Mouse (Mus musculus) MEL (cell line): ENCODE data around the gene Gm15737. TPM values are rescaled to one million over a fixed set of nuclear protein-coding genes. Genes with fewer than 3 reads are reported as not detected.

Experiments used
- DNase-seq: peaks from one replicate; pipeline ENCODE4 v3.0.0; 2011; ENCODE audit warnings: low read depth, low spot score
- H3K27ac ChIP-seq: 2 replicates; pipeline ENCODE4 v1.5.1; 2012; ENCODE audit warnings: low read depth, mild to moderate bottlenecking, control low read depth, low read length, moderate library complexity; ENCODE audit not compliant: control insufficient read depth
- H3K27me3 ChIP-seq, 2 experiments: fragments of 150-350 bp in 1 of 2; sonication (generic) in 1 of 2; 2 replicates each; pipeline ENCODE4 v1.6.1; 2012; ENCODE audit warnings: low read length in 2 of 2, mild to moderate bottlenecking in 2 of 2, improper control_type of control experiment in 1 of 2, moderate library complexity in 1 of 2; ENCODE audit not compliant: insufficient read depth in 2 of 2, control insufficient read depth in 1 of 2
- H3K36me3 ChIP-seq, 2 experiments: 2 replicates each; pipeline ENCODE4 v1.6.1; 2012 to 2014; ENCODE audit warnings: low read length in 2 of 2, improper control_type of control experiment in 1 of 2, inconsistent platforms in 1 of 2, mild to moderate bottlenecking in 1 of 2; ENCODE audit not compliant: insufficient read depth in 2 of 2, control insufficient read depth in 1 of 2
- H3K4me1 ChIP-seq, 2 experiments: fragments of 150-350 bp in 1 of 2; sonication (generic) in 1 of 2; 2 replicates each; pipeline ENCODE4 v1.6.1; 2012; ENCODE audit warnings: low read length in 2 of 2, improper control_type of control experiment in 1 of 2, mild to moderate bottlenecking in 1 of 2; ENCODE audit not compliant: insufficient read depth in 2 of 2, control insufficient read depth in 1 of 2
- H3K4me3 ChIP-seq, 2 experiments: fragments of 150-350 bp in 1 of 2; sonication (generic) in 1 of 2; 2 replicates each; pipeline ENCODE4 v1.5.1; 2012; ENCODE audit warnings: low read depth in 2 of 2, low read length in 2 of 2, mild to moderate bottlenecking in 2 of 2, moderate library complexity in 2 of 2, control low read depth in 1 of 2, improper control_type of control experiment in 1 of 2; ENCODE audit not compliant: control insufficient read depth in 1 of 2, insufficient read depth in 1 of 2
- H3K79me2 ChIP-seq: 2 replicates; pipeline ENCODE4 v1.6.1; 2012; ENCODE audit warnings: mild to moderate bottlenecking, low read length, moderate library complexity; ENCODE audit not compliant: control insufficient read depth, poor library complexity, insufficient read depth
- H3K9ac ChIP-seq: 2 replicates; pipeline ENCODE4 v1.6.1; 2012; ENCODE audit warnings: low read depth, mild to moderate bottlenecking, control low read depth, low read length, moderate library complexity; ENCODE audit not compliant: control insufficient read depth, poor library complexity, severe bottlenecking
- H3K9me3 ChIP-seq: fragments of 150-350 bp; sonication (generic); replicated peaks from 2 replicates; pipeline ENCODE4 v1.6.1; 2012; ENCODE audit warnings: mild to moderate bottlenecking, low read length, improper control_type of control experiment, moderate library complexity; ENCODE audit not compliant: insufficient read depth
- BHLHE40 ChIP-seq: IDR thresholded peaks from 2 replicates; pipeline ENCODE4 v1.6.1; 2012; ENCODE audit warnings: low read depth, mild to moderate bottlenecking, inconsistent platforms, low read length, improper control_type of control experiment, borderline replicate concordance
- CHD1 ChIP-seq: IDR thresholded peaks from 2 replicates; pipeline ENCODE4 v1.6.1; 2012; ENCODE audit warnings: low read depth, mild to moderate bottlenecking, inconsistent platforms, low read length, improper control_type of control experiment
- CHD2 ChIP-seq: IDR thresholded peaks from 2 replicates; pipeline ENCODE4 v1.6.1; 2011; ENCODE audit warnings: low read length, improper control_type of control experiment
- CTCF ChIP-seq, 3 experiments: IDR thresholded peaks in 2 of 3; conservative IDR thresholded peaks in 1 of 3; 2 replicates each; pipeline ENCODE4 v1.5.1; 2011 to 2012; ENCODE audit warnings: low read length in 3 of 3, low read depth in 2 of 3, mild to moderate bottlenecking in 2 of 3, improper control_type of control experiment in 1 of 3, inconsistent platforms in 1 of 3, mixed read lengths in 1 of 3, moderate library complexity in 1 of 3; ENCODE audit not compliant: control insufficient read depth in 1 of 3, insufficient read depth in 1 of 3, poor library complexity in 1 of 3, severe bottlenecking in 1 of 3
- E2F4 ChIP-seq: IDR thresholded peaks from 2 replicates; pipeline ENCODE4 v1.6.1; 2011; ENCODE audit warnings: low read depth, low read length, improper control_type of control experiment, borderline replicate concordance
- ELF1 ChIP-seq: IDR thresholded peaks from 2 replicates; pipeline ENCODE4 v1.6.1; 2014; ENCODE audit warnings: low read depth, mild to moderate bottlenecking, inconsistent platforms, low read length, improper control_type of control experiment, moderate library complexity
- EP300 ChIP-seq, 2 experiments: IDR thresholded peaks; 2 replicates each; pipeline ENCODE4 v1.6.1; 2011; ENCODE audit warnings: improper control_type of control experiment in 2 of 2, low read length in 2 of 2, low read depth in 1 of 2, mild to moderate bottlenecking in 1 of 2
- ETS1 ChIP-seq: IDR thresholded peaks from 2 replicates; pipeline ENCODE4 v1.6.1; 2012; ENCODE audit warnings: low read depth, mild to moderate bottlenecking, inconsistent platforms, low read length, improper control_type of control experiment, moderate library complexity
- GABPA ChIP-seq: IDR thresholded peaks from 2 replicates; pipeline ENCODE4 v1.6.1; 2012; ENCODE audit warnings: low read depth, mild to moderate bottlenecking, inconsistent platforms, low read length, improper control_type of control experiment, moderate library complexity
- GATA1 ChIP-seq: IDR thresholded peaks from 2 replicates; pipeline ENCODE4 v1.6.1; 2011; ENCODE audit warnings: low read depth, low read length, improper control_type of control experiment
- JUND ChIP-seq: IDR thresholded peaks from 2 replicates; pipeline ENCODE4 v1.6.1; 2011; ENCODE audit warnings: low read depth, mild to moderate bottlenecking, improper control_type of control experiment, low read length
- KAT2A ChIP-seq: conservative IDR thresholded peaks from 2 replicates; pipeline ENCODE4 v1.6.1; 2012; ENCODE audit warnings: low read depth, low read length, improper control_type of control experiment, inconsistent platforms
- MAFK ChIP-seq: IDR thresholded peaks from 2 replicates; pipeline ENCODE4 v1.6.1; 2011; ENCODE audit warnings: low read depth, mild to moderate bottlenecking, low read length, improper control_type of control experiment, borderline replicate concordance
- MAX ChIP-seq: IDR thresholded peaks from 2 replicates; pipeline ENCODE4 v1.6.1; 2011; ENCODE audit warnings: low read length, improper control_type of control experiment
- MAZ ChIP-seq: IDR thresholded peaks from 2 replicates; pipeline ENCODE4 v1.6.1; 2012; ENCODE audit warnings: low read depth, mild to moderate bottlenecking, inconsistent platforms, low read length, improper control_type of control experiment
- MEF2A ChIP-seq: IDR thresholded peaks from 2 replicates; pipeline ENCODE4 v1.6.1; 2014; ENCODE audit warnings: low read depth, mild to moderate bottlenecking, inconsistent platforms, low read length, improper control_type of control experiment; ENCODE audit not compliant: poor library complexity, insufficient replicate concordance, severe bottlenecking; ENCODE audit errors: extremely low read depth
- SIN3A ChIP-seq: IDR thresholded peaks from 2 replicates; pipeline ENCODE4 v1.6.1; 2012; ENCODE audit warnings: low read length, improper control_type of control experiment, inconsistent platforms
- SMC3 ChIP-seq: IDR thresholded peaks from 2 replicates; pipeline ENCODE4 v1.6.1; 2011; ENCODE audit warnings: low read depth, low read length, improper control_type of control experiment
- UBTF ChIP-seq: IDR thresholded peaks from 2 replicates; pipeline ENCODE4 v1.6.1; 2012; ENCODE audit warnings: low read depth, mild to moderate bottlenecking, inconsistent platforms, low read length, improper control_type of control experiment, moderate library complexity, borderline replicate concordance; ENCODE audit not compliant: insufficient read depth
- USF1 ChIP-seq: IDR thresholded peaks from 2 replicates; pipeline ENCODE4 v1.6.1; 2014; ENCODE audit warnings: low read depth, mild to moderate bottlenecking, inconsistent platforms, low read length, improper control_type of control experiment, moderate library complexity
- ZKSCAN1 ChIP-seq: IDR thresholded peaks from 2 replicates; pipeline ENCODE4 v1.6.1; 2012; ENCODE audit warnings: low read depth, mild to moderate bottlenecking, inconsistent platforms, low read length, improper control_type of control experiment, moderate library complexity
- ZMIZ1 ChIP-seq: IDR thresholded peaks from 2 replicates; pipeline ENCODE4 v1.6.1; 2012; ENCODE audit warnings: low read depth, mild to moderate bottlenecking, inconsistent platforms, low read length, improper control_type of control experiment, moderate library complexity
- polyA plus RNA-seq, 2 experiments: library from polyadenylated mRNA; stranded (reverse) in 1 of 2; unstranded in 1 of 2; fragments of >175 nt in 1 of 2; fragments of >200 nt in 1 of 2; gene quantifications; 2 replicates each; pipeline versions ENCODE4 v1.2.1 to v1.2.4; 2012; ENCODE audit warnings: low replicate concordance in 2 of 2, low read depth in 1 of 2; ENCODE audit not compliant: insufficient read length in 2 of 2, insufficient read depth in 1 of 2, missing spikeins in 1 of 2
- total RNA-seq: library from RNA; depleted of rRNA; stranded (reverse); fragments of 300-350 nt; gene quantifications from 2 replicates; pipeline ENCODE4 v1.2.3, GENCODE M21; 2012; rRNA removed

Gm15737 gene
- total RNA-seq, result not detected in 2 replicates
- not detected for polyA plus RNA-seq

GRCm38 (mm10) chr6:92869089-92869581 is at the start of gene Gm15737:
Gene Gm15737, plus strand, starts transcription at chr6:92869357.
- Histone ChIP-seq H3K4me1 (no peaks in the 10 kb centered on the region), H3K9me3 (no peaks in the 10 kb centered on the region), H3K27ac (no peak within 1 kb of the TSS), H3K9ac (no peak within 1 kb of the TSS), H3K79me2 (no peaks in the 10 kb centered on the region), H3K36me3 (no peaks in the 10 kb centered on the region), H3K27me3 (no peaks in the 10 kb centered on the region), H3K4me3 (no peak within 1 kb of the TSS)
- TF ChIP-seq JUND, result no peak
- TF ChIP-seq EP300 (IDR thresholded peaks at IDR 0.05; ENCODE audit: low read depth in 1 of 2, low read length in 2 of 2), result no peak
- no peak for TF ChIP-seq MAX
- TF ChIP-seq ZMIZ1, result no peak
- no peak for TF ChIP-seq SMC3
- TF ChIP-seq GATA1, result no peak
- no peak for TF ChIP-seq CTCF (IDR thresholded peaks at IDR 0.05 in 2 of 3, conservative IDR thresholded peaks at IDR 0.05 in 1 of 3; ENCODE audit: control insufficient read depth in 1 of 3, insufficient read depth in 1 of 3, low read depth in 2 of 3, low read length in 3 of 3, poor library complexity in 1 of 3, severe bottlenecking in 1 of 3)
- no peak for TF ChIP-seq ZKSCAN1
- TF ChIP-seq E2F4, result no peak
- TF ChIP-seq MAZ, result no peak
- no peak for TF ChIP-seq CHD1
- no peak for TF ChIP-seq ETS1
- no peak for TF ChIP-seq CHD2
- TF ChIP-seq SIN3A, result no peak
- no peak for TF ChIP-seq KAT2A
- TF ChIP-seq MEF2A, result no peak
- TF ChIP-seq ELF1, result no peak
- TF ChIP-seq UBTF, result no peak
- TF ChIP-seq BHLHE40, result no peak
- TF ChIP-seq MAFK, result no peak
- no peak for DNase-seq

DNA sequence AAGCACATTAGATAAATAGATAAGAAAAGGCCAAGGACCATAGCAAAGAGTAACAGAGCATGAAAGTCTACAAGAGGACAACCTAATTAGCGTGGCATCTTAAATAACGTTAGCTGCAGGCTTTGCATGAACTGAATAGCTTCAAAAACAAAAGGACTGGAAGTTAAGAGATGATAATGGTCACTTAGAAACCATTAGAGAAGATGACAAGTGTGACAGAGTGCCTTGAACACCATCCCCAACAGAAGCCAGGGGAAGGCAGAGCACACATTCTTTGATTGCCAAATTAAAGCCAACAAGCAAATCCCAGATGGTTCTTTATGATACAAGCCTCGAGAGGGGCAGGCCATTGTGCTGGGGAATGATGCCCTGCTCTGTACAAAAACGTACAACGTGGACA is 47.6 kb upstream of the Gm15737 start:
- DNase-seq, result no peak
- Histone ChIP-seq H3K4me1 (no peaks in the 10 kb centered on the region), H3K27me3 (no peaks in the 10 kb centered on the region), H3K9me3 (no peaks in the 10 kb centered on the region), H3K36me3 (no peaks in the 10 kb centered on the region), H3K79me2 (no peaks in the 10 kb centered on the region), H3K9ac (no peak overlapping the region), H3K27ac (no peak overlapping the region), H3K4me3 (no peak overlapping the region)
- TF ChIP-seq USF1 (no peak), MAFK (no peak), CHD2 (no peak), GABPA (no peak)
